Mouse (Mus musculus) thymus, adult 2 months (tissue): ENCODE measurements at regions not wholly inside any gene's neighbourhood (a gene's known extent, or its start where the extent isn't known, plus 50 kb on each side); places are given as distances from the start of the nearest gene placed in this dataset.

Experiments
- DNase-seq: peaks from one replicate; pipeline ENCODE4 v3.0.0; 2021
- H3K27ac ChIP-seq: fragments of 200-500 bp; 2 replicates; pipeline ENCODE4 v1.5.1; 2012; ENCODE audit warnings: low read length, control low read depth; ENCODE audit not compliant: control insufficient read depth, insufficient read depth
- H3K27me3 ChIP-seq: fragments of 200-500 bp; 2 replicates; pipeline ENCODE4 v1.6.1; 2012; ENCODE audit warnings: mild to moderate bottlenecking, low read length, moderate library complexity, mixed read lengths; ENCODE audit not compliant: control insufficient read depth, insufficient read depth
- H3K36me3 ChIP-seq: fragments of 200-500 bp; 2 replicates; pipeline ENCODE4 v1.6.1; 2012; ENCODE audit warnings: mild to moderate bottlenecking, low read length, moderate library complexity; ENCODE audit not compliant: control insufficient read depth, insufficient read depth
- H3K4me1 ChIP-seq: fragments of 200-500 bp; replicated peaks from 2 replicates; pipeline ENCODE4 v1.6.1; 2012; ENCODE audit warnings: low read length; ENCODE audit not compliant: control insufficient read depth, insufficient read depth
- H3K4me3 ChIP-seq: fragments of 200-500 bp; 2 replicates; pipeline ENCODE4 v1.5.1; 2012; ENCODE audit warnings: mild to moderate bottlenecking, low read length, control low read depth, moderate library complexity; ENCODE audit not compliant: control insufficient read depth, insufficient read depth
- CTCF ChIP-seq: fragments of 200-500 bp; IDR thresholded peaks from 2 replicates; pipeline ENCODE4 v1.5.1; 2012; ENCODE audit warnings: mild to moderate bottlenecking, control low read depth, low read length, moderate library complexity, borderline replicate concordance; ENCODE audit not compliant: control insufficient read depth, poor library complexity, insufficient read depth; ENCODE audit errors: extremely low read depth
- POLR2A ChIP-seq: fragments of 200-500 bp; IDR thresholded peaks from 2 replicates; pipeline ENCODE4 v1.6.1; 2012; ENCODE audit warnings: mild to moderate bottlenecking, low read length, control low read depth, moderate library complexity; ENCODE audit not compliant: control insufficient read depth, poor library complexity, insufficient read depth; ENCODE audit errors: extremely low read depth
- WGBS: fragments of 180-500 bp; shearing (Covaris S2); methylation state at CpG from one replicate; pipeline ENCODE4 v1.1.7; 2018; 5-methylcytosine and 5-hydroxymethylcytosine counted together

DNA sequence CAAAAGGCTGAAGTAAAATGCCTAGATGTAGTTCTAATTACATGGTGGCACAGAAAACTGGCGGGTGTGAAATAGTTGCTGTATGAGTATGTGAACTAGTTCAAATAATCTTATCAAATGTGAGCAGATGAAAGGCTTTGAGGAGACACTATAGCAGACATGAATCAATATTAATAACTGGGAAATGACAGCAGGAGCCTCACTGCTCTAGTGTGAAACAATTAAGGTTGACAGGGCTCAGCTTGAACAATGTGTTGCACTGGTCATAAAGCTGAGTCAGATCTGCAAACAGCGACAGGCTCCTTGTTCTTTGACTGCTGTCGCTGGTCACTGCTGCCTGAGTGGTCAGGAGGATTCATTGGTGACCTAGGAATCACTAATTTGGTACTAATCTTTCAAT lies 1185.4 kb upstream of the Cited2 start:
- Histone ChIP-seq H3K27me3 (no peaks in the 10 kb centered on the region), H3K27ac (no peak overlapping the region), H3K36me3 (no peaks in the 10 kb centered on the region), H3K4me3 (no peak overlapping the region), H3K4me1 (no peaks in the 10 kb centered on the region)
- TF ChIP-seq POLR2A (no peak), CTCF (no peak)
- 88% methylated on average over 3 of the region's 3 CpGs for WGBS
- no peak for DNase-seq

DNA sequence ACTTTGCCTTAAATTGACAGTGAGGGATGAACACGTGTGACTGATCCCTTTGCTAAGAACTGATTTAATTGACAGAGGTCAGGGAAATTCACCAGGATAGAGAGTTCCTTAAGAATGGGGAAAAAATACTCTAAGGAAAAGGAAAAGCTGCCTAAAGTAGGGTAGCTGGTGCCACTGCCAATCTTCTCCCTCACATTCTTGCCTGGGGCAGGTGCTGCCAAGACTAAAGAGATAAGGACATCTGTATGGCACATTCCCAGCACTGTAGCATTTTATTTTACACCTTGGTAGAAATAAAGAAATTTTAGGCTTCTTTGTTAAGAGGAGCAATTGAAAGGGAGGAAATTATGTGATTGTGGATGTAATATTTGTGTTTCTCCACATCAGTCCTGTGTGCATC lies 1184.6 kb upstream of the Cited2 start:
- Histone ChIP-seq H3K36me3 (no peaks in the 10 kb centered on the region), H3K4me3 (no peak overlapping the region), H3K27ac (no peak overlapping the region), H3K27me3 (no peaks in the 10 kb centered on the region), H3K4me1 (no peaks in the 10 kb centered on the region)
- 84% methylated on average over 1 of the region's 1 CpGs for WGBS
- no peak for DNase-seq
- TF ChIP-seq CTCF: no peak
- TF ChIP-seq POLR2A: no peak

DNA sequence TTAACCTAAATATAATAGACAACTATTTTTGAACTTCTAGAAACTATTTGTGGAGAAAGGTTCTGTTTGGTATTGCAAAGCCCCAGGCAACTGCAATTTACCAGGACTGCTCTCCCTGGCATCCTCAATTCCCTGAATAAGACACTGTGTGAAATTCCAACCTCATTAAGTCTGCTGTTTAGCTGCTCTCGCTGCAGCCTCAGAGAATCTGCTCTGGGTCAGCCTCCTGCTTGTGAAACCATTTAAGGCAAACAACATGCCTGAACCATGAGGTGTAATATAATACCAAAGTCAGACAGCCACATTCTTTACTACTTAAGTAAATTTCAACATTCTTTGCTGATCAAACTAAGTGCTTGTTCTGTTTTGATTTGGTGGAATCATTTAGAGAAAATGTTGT lies 1177.6 kb upstream of the Cited2 start:
- H3K4me3 ChIP-seq: no peak overlapping the region
- TF ChIP-seq POLR2A (no peak), CTCF (no peak)
- no peak overlapping the region for H3K27ac ChIP-seq
- H3K4me1 ChIP-seq: no peaks in the 10 kb centered on the region
- H3K27me3 ChIP-seq: no peaks in the 10 kb centered on the region
- no peaks in the 10 kb centered on the region for H3K36me3 ChIP-seq
- WGBS: 97% methylated on average over 1 of the region's 1 CpGs
- no peak for DNase-seq

DNA sequence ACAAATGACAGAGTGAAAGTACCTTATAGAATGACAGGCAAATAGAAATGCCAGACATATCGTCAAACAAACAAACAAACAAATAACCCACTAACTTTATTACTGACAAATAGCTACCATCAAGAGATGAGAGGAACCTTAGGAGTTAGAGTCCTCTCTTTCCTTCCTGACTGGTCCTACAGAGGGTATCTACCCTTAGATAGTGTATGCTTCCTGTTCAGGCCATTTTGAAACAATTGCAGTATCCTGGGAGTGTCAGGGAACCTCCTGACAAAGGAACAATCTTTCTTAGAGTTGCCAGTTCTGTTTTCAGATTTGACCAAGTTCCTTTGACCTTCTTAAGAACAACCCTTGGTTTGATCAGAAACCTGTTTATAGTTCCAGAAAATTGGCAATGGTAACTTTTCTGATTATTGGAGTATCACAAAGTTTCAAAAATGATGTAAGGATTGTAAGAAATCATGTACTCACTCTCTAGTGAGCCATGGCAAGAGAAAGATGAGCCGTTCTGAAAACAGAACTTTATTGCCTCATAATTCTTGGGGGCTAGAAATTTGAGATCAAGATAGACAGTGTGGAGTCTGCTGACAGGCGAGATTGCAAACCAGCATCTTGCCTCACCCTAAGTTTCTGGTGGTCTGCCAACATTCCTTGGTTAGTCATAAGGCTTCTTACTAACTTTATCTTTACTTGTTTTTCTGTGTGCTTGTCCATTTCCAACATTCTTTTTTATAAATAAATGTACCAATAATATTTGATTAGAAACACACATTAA lies 1170.0 kb upstream of the Cited2 start:
- Histone ChIP-seq H3K4me3 (no peak overlapping the region), H3K27me3 (no peaks in the 10 kb centered on the region), H3K27ac (no peak overlapping the region), H3K4me1 (no peaks in the 10 kb centered on the region), H3K36me3 (no peaks in the 10 kb centered on the region)
- WGBS: 83% methylated on average over 3 of the region's 3 CpGs
- TF ChIP-seq POLR2A (no peak), CTCF (no peak)
- no peak for DNase-seq

DNA sequence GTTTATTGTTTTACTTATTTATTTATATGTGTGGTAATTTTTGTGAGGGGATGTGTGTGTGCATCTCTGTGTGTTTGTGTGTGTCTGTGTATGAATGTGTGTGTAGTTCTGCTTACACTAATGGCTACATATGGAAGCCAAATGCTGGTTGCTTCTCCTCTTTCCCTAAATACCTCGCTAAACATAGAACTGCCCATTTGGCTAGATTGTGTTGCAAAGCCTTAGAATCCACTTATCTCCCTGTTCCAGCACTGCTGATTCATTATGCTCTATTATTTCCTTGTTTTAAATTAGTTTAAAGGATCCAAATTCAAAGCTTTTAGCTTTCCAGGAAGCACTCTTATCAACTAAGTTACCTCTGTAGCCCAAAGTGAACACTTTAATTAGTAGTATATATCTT lies 1148.5 kb upstream of the Cited2 start:
- H3K36me3 ChIP-seq: no peaks in the 10 kb centered on the region
- no peak overlapping the region for H3K4me3 ChIP-seq
- TF ChIP-seq POLR2A: no peak
- TF ChIP-seq CTCF: no peak
- no peaks in the 10 kb centered on the region for H3K27me3 ChIP-seq
- no peak for DNase-seq
- no peaks in the 10 kb centered on the region for H3K4me1 ChIP-seq
- 85% methylated on average over 1 of the region's 1 CpGs for WGBS
- H3K27ac ChIP-seq: no peak overlapping the region

DNA sequence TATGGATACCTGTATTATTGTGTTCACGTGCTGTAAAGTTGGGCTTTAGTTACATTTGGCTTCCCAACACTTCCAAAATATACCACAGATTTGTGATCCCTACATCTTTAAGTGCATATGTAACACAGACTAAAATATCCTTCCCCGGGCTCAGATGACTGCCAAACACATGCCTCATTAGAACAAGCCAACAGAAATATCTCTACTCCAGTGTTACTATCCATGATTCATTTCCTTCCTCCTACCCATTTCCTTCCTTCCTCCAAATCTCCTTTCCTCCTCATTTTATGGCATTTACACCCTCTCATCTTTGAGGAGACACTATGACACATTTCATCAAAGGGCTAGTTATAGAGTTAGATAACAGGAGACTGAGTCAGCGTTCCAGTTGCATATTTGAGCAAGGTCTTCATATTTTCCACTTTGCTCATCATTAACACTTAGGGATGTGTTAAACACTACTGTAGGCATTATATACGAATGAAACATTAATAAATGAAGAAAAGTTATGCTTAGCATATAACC lies 1144.4 kb upstream of the Cited2 start:
- no peak overlapping the region for H3K4me3 ChIP-seq
- H3K27me3 ChIP-seq: no peaks in the 10 kb centered on the region
- no peaks in the 10 kb centered on the region for H3K4me1 ChIP-seq
- 92% methylated on average over 4 of the region's 4 CpGs for WGBS
- no peak overlapping the region for H3K27ac ChIP-seq
- H3K36me3 ChIP-seq: no peaks in the 10 kb centered on the region
- TF ChIP-seq CTCF (no peak), POLR2A (no peak)
- no peak for DNase-seq

DNA sequence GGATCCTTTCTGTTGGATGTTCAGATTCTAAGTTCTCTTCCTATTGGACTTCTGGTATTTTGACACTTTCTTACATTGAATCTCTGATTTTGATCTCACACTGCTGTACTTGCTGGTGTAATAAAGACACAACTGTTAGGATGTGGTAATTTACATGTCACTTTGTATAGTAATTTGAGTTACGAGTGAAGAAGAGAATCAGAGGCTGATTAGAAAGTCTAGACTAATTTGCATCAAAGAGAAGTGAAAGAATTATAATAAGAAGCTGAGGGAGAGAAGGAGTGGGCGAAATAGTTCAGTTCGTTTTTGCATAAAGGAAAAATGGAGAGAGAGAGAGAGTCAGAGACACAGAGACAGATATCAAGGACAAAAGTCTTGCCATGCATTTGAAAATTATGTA lies 1142.8 kb upstream of the Cited2 start:
- Histone ChIP-seq H3K27ac (no peak overlapping the region), H3K4me1 (no peaks in the 10 kb centered on the region), H3K36me3 (no peaks in the 10 kb centered on the region), H3K27me3 (no peaks in the 10 kb centered on the region), H3K4me3 (no peak overlapping the region)
- DNase-seq: no peak
- 93% methylated on average over 3 of the region's 3 CpGs for WGBS
- TF ChIP-seq POLR2A (no peak), CTCF (no peak)

DNA sequence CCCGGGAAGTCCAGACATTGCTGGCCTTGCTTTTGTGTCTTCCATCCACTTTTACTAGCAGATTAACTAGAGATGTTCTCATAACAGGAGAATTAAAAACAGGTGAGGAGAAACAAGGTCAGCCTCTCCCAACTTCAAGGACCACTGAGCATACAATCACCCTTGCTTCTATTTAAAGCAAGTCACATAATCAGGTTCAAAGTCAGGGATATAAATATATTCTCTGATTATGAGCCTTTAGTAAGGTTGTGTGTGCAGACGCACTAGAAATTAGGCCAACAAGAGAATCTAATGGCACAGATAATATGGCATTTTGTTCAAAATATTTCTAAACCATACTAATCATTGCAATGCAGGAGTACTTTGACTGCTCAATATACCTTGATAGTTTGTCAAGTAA lies 1134.2 kb upstream of the Cited2 start:
- Histone ChIP-seq H3K36me3 (no peaks in the 10 kb centered on the region), H3K4me1 (no peaks in the 10 kb centered on the region), H3K27me3 (no peaks in the 10 kb centered on the region), H3K4me3 (no peak overlapping the region), H3K27ac (no peak overlapping the region)
- WGBS: 99% methylated on average over 2 of the region's 2 CpGs
- no peak for DNase-seq
- TF ChIP-seq POLR2A: no peak
- TF ChIP-seq CTCF: no peak
